Mouse (Mus musculus) lung, postnatal 0 days (tissue): ENCODE data around the gene Ltbp1. TPM values are rescaled to one million over a fixed set of nuclear protein-coding genes. Genes with fewer than 3 reads are reported as not detected.

ENCODE experiments used
- ATAC-seq: fragments of 200-750 bp; cut with Nextera tagmentation; 2 replicates; pipeline ENCODE4 v1.8.0; 2017; ENCODE audit warnings: moderate library complexity
- DNase-seq: peaks from one replicate; pipeline ENCODE4 v3.0.0-alpha.2; 2016; ENCODE audit warnings: low spot score
- H3K27ac ChIP-seq: fragments of 300-500 bp; sonication (generic); 2 replicates; pipeline ENCODE4 v1.5.1; 2014; ENCODE audit warnings: antibody characterized with exemption, mild to moderate bottlenecking, low read length, mixed read lengths
- H3K27me3 ChIP-seq: fragments of 300-500 bp; sonication (generic); replicated peaks from 2 replicates; pipeline ENCODE4 v1.6.1; 2014; ENCODE audit warnings: low read length, mixed read lengths; ENCODE audit not compliant: insufficient read depth
- H3K36me3 ChIP-seq: fragments of 300-500 bp; sonication (generic); 2 replicates; pipeline ENCODE4 v1.6.1; 2014; ENCODE audit warnings: low read length, mixed read lengths; ENCODE audit not compliant: insufficient read depth
- H3K4me1 ChIP-seq: fragments of 300-500 bp; sonication (generic); 2 replicates; pipeline ENCODE4 v1.6.1; 2014; ENCODE audit warnings: antibody characterized with exemption, low read depth, low read length, mixed read lengths; ENCODE audit not compliant: insufficient read depth
- H3K4me2 ChIP-seq: fragments of 300-500 bp; sonication (generic); replicated peaks from 2 replicates; pipeline ENCODE4 v1.6.1; 2014; ENCODE audit warnings: low read depth, mild to moderate bottlenecking, low read length, moderate library complexity, mixed read lengths
- H3K4me3 ChIP-seq: fragments of 300-500 bp; sonication (generic); 2 replicates; pipeline ENCODE4 v1.5.1; 2014; ENCODE audit warnings: low read depth, low read length
- H3K9ac ChIP-seq: fragments of 300-500 bp; sonication (generic); replicated peaks from 2 replicates; pipeline ENCODE4 v1.6.1; 2014; ENCODE audit warnings: low read depth, mild to moderate bottlenecking
- H3K9me3 ChIP-seq: fragments of 300-500 bp; sonication (generic); 2 replicates; pipeline ENCODE4 v1.6.1; 2016; ENCODE audit warnings: low read length, mixed read lengths
- CTCF ChIP-seq: IDR thresholded peaks from 2 replicates; pipeline ENCODE4 v1.5.1; 2016; ENCODE audit warnings: antibody characterized with exemption, mild to moderate bottlenecking
- EP300 ChIP-seq: IDR thresholded peaks from 2 replicates; pipeline ENCODE4 v1.6.1; 2016; ENCODE audit warnings: antibody characterized with exemption, mild to moderate bottlenecking, control low read depth
- WGBS: fragments of 180-500 bp; shearing (Covaris S2); extraction: QIAGEN DNeasy Blood & Tissue Kit; methylation state at CpG from one replicate; pipeline ENCODE4 v1.1.7; 2014; 5-methylcytosine and 5-hydroxymethylcytosine counted together
- polyA plus RNA-seq: library from polyadenylated mRNA; unstranded; fragments of >200 nt; fragmentation: Nextera tagmentation; extraction: Ambion mirVana; gene quantifications from 2 replicates; pipeline ENCODE4 v1.2.1, GENCODE M21; 2015

Ltbp1 gene
- polyA plus RNA-seq, 1 experiment from 2014 or later, result 27.1 TPM

DNA sequence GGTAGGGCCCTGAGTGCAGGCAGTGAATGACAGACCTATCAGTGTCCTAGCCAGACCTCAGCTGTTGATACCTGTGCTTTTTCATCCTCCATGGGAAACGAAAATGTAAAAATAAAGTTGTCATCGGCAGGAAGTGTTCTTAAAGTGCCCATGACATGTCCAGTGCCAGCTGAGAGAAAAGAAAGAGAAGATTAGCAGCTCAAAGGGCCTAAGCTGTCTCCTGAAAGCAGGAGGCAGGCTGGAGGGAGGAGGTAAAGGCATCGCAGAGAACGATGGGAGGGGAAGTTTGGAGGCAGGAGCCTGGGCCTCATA lies 10.8 kb upstream of the Ltbp1 start:
- Histone ChIP-seq H3K4me3 (peak overlapping the region; percentile 24; the same call in 1 of the 2 replicates), H3K27ac (no peak overlapping the region), H3K36me3 (no peaks in the 10 kb centered on the region), H3K9ac (no peak overlapping the region), H3K4me2 (peak overlapping the region; percentile 63), H3K9me3 (peaks cover under 1% of the 10 kb centered on the region; the same call in 1 of the 2 replicates), H3K4me1 (peaks cover 4% of the 10 kb centered on the region; the same call in 1 of the 2 replicates), H3K27me3 (no peaks in the 10 kb centered on the region)
- TF ChIP-seq EP300, result no peak
- TF ChIP-seq CTCF, result no peak
- ATAC-seq, result no peak
- under 1% methylated on average over 4 of the region's 4 CpGs for WGBS
- no peak for DNase-seq

DNA sequence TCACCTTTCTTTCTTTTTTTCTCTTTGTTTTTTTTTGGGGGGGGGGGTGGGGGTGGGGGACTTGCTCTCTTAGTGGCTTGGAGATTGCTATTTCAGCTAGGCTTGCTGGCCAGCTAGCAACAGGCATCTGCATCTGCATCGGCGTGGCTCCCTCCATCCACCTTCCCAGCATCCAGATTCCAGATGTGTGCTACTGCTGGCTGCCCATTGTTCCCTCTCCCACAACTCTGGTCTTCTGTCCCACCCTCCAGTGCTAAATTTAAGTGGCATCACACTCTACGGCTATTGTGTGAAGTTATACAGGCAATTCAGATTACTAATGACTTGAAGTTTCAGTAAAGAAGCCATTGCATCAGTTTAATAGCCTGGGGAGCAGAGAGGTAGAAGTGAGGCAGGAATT lies 10.1 kb upstream of the Ltbp1 start:
- H3K9me3 ChIP-seq, result no peaks in the 10 kb centered on the region
- no peak overlapping the region for H3K9ac ChIP-seq
- no peak overlapping the region for H3K4me3 ChIP-seq
- no peak for TF ChIP-seq EP300
- TF ChIP-seq CTCF, result no peak
- H3K27ac ChIP-seq, result no peak overlapping the region
- no peaks in the 10 kb centered on the region for H3K36me3 ChIP-seq
- no peak for ATAC-seq
- 78% methylated on average over 3 of the region's 3 CpGs for WGBS
- H3K27me3 ChIP-seq, result no peaks in the 10 kb centered on the region
- H3K4me2 ChIP-seq, result no peak overlapping the region
- peaks cover 4% of the 10 kb centered on the region; the same call in 1 of the 2 replicates for H3K4me1 ChIP-seq
- DNase-seq, result no peak

DNA sequence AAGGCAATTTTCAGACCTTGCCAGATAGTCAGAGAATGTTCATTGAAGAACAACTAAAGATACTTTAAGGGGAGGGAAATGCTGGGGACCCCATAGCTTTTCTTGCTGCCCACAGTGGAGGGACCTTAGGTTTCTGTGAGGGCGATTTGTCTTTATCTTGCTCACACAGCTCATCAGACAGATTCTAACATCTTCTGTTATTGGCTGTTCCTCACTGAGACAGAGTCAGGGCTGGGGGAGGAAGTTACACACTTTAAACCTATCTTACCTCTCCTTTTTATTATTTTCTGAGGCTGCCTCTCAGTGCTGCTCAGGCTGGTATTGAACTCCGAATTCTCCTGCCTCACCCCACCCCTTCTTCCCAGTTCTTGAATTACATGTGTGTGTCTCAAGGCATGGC lies 5.3 kb upstream of the Ltbp1 start:
- H3K27ac ChIP-seq, result no peak overlapping the region
- no peak for TF ChIP-seq EP300
- DNase-seq, result no peak
- WGBS, result 77% methylated on average over 2 of the region's 2 CpGs
- H3K9me3 ChIP-seq, result no peaks in the 10 kb centered on the region
- H3K9ac ChIP-seq, result no peak overlapping the region
- no peak overlapping the region for H3K4me2 ChIP-seq
- no peaks in the 10 kb centered on the region for H3K36me3 ChIP-seq
- no peak for ATAC-seq
- no peak overlapping the region for H3K4me3 ChIP-seq
- no peaks in the 10 kb centered on the region for H3K27me3 ChIP-seq
- H3K4me1 ChIP-seq, result no peaks in the 10 kb centered on the region

DNA sequence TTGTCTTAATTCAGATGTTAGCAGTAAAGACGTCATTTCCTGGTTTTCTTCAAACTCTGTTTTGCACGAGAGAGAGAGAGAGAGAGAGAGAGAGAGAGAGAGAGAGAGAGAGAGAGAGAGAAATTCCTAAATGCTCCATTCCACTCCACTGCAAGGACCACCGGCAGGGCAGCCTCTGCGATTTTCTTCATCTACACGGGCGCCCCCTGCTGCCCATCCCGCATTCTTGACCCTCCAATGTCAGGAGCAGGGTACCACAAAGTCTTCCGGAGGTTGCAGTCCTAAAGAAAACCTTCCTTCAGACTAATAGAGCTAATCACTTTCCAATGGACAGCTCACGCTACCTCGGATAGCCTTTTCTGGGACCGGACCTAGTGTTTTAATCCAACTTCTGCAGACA lies 548 bp upstream of the Ltbp1 start:
- 0% methylated on average over 11 of the region's 11 CpGs for WGBS
- Histone ChIP-seq H3K9ac (no peak overlapping the region), H3K27ac (no peak overlapping the region), H3K4me3 (peak overlapping the region; percentile 66), H3K27me3 (no peaks in the 10 kb centered on the region), H3K4me1 (peaks cover 5% of the 10 kb centered on the region), H3K9me3 (no peaks in the 10 kb centered on the region), H3K4me2 (peak overlapping the region; percentile 100), H3K36me3 (no peaks in the 10 kb centered on the region)
- TF ChIP-seq CTCF, result peak; percentile 84
- TF ChIP-seq EP300, result no peak
- ATAC-seq, result peak; percentile 84
- DNase-seq, result peak; percentile 89

DNA sequence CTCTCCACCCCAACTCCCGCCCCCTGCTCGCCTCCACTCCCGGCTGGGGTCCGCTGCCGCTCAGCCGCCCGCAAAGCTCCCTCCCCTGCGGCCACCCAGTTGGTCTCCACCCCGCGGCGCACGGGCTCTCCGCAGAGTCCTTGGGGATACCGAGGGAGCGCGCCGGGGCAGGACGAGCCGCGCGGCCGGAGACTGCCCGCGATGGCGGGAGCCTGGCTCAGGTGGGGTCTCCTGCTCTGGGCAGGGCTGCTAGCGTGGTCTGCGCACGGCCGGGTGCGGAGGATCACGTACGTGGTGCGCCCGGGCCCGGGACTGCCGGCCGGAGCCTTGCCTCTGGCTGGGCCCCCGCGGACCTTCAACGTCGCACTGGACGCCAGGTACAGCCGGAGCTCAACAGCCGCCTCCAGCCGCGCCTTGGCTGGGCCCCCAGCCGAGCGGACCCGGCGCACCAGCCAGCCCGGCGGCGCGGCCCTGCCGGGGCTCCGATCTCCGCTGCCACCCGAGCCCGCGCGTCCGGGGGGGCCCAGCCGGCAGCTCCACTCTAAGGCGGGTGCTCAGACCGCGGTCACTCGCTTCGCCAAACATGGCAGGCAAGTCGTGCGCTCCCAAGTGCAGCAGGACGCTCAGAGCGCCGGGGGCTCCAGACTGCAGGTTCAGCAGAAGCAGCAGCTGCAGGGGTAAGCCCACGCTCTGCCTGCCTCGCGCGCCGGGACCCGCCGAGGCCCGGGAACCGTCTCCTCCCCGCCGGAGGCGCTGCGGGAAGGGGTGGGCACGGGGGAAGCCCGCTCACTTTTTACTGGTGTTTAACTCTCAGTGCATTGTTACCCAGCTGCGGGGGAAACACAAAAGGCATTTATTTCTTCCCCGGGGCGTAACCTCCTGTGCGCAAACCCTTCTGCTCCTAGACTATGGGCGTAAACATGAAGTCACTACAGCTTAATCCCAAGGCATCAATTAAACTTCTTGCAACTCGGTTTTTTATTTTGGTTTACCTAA lies 615 bp downstream of the Ltbp1 start:
- DNase-seq (peak; percentile 32), ATAC-seq (peak; percentile 63)
- under 1% methylated on average over 80 of the region's 94 CpGs for WGBS

DNA sequence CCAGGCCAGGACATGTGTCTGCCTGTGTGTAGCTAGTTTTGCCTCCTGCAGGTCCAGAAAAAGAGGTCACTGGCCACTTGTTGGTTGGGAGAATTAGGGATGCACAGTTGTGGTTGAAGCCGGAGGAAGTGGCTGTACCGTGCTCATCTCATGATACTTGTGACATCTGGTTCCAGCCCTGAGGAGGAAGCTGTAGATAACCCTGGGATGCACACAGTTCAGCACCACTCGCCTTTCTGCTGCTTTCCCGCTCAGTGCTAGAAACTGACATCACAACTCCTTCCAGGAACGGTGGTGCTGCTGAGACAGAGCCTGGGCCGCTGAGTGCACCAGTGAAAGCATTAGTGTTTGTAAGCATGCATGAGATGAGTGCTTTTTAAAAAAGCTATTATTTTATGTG lies 5.6 kb downstream of the Ltbp1 start:
- TF ChIP-seq EP300, result no peak
- no peak for TF ChIP-seq CTCF

More for the DNA sequence above, 615 bp downstream of the Ltbp1 start:
- Histone ChIP-seq H3K4me3 (peak overlapping the region; percentile 66), H3K27ac (peak overlapping the region; percentile 54), H3K4me1 (peaks cover 5% of the 10 kb centered on the region), H3K36me3 (no peaks in the 10 kb centered on the region), H3K27me3 (no peaks in the 10 kb centered on the region), H3K4me2 (peak overlapping the region; percentile 100), H3K9ac (peak overlapping the region; percentile 54), H3K9me3 (no peaks in the 10 kb centered on the region)
- TF ChIP-seq EP300, result no peak
- TF ChIP-seq CTCF, result peak; percentile 22; the same call in 1 of the 2 replicates

More for the DNA sequence above, 5.6 kb downstream of the Ltbp1 start:
- H3K36me3 ChIP-seq, result no peaks in the 10 kb centered on the region
- H3K9ac ChIP-seq, result no peak overlapping the region
- H3K4me1 ChIP-seq, result peaks cover 5% of the 10 kb centered on the region
- DNase-seq (no peak), ATAC-seq (no peak)
- no peaks in the 10 kb centered on the region for H3K9me3 ChIP-seq
- H3K4me2 ChIP-seq, result no peak overlapping the region
- H3K27me3 ChIP-seq, result no peaks in the 10 kb centered on the region
- WGBS, result 75% methylated on average over 6 of the region's 6 CpGs
- H3K4me3 ChIP-seq, result no peak overlapping the region
- H3K27ac ChIP-seq, result no peak overlapping the region
